Mouse (Mus musculus) heart, postnatal 0 days (tissue): ENCODE measurements around the gene Ankrd22.

Experiments used
- CTCF ChIP-seq: IDR thresholded peaks from 2 replicates; pipeline ENCODE4 v1.5.1; 2016; ENCODE audit warnings: antibody characterized with exemption, control low read depth, low read depth
- EP300 ChIP-seq: IDR thresholded peaks from 2 replicates; pipeline ENCODE4 v1.6.1; 2016; ENCODE audit warnings: antibody characterized with exemption, low read depth

- no peak for TF ChIP-seq EP300
- no peak for TF ChIP-seq CTCF
Measured at GRCm38 (mm10) chr19:34198066-34198465, 32.2 kb upstream of the Ankrd22 start.
